23 mouse cellular contexts compared by ENCODE assay signal in the genomic region with DNA sequence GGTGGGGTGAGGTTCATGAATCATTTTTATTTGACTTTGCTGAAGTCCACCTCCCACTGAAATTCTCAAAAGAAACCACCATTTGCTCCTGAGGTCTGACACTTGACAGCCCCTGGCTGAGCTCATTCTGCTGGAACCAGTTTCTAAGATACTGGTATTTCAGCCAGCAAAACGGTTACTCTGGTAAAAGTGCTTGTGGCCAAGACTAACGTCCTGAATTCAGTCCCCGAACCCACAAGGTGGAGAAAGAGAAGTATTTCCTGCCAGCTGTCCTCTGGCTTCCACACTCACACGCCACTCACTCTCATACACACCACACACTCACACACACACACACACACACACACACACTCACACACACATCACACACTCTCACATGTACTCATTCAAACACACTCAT. TPM values are rescaled to one million over a fixed set of nuclear protein-coding genes. Genes with fewer than 3 reads are reported as not detected.
DNase-seq lines count a peak whose midpoint lies in the region; ATAC-seq and TF ChIP-seq lines count a peak whose summit lies in the region.
"Had no signal": no experiment of that assay in that cellular context is flagged by ENCODE, and none has a peak within 500 bp of the region (broad histone marks: within the 10 kb centered on the region; RNA-seq: fewer than 3 reads in every experiment).

No protein-coding gene starts in this region.

- no peak for ATAC-seq in forebrain, postnatal 0 days
- no peak for ATAC-seq in midbrain, embryonic 14.5 days (ENCODE audit: low FRiP score, low TSS enrichment)
- ATAC-seq: activated CD4-positive, CD25-positive, alpha-beta regulatory T cell, adult 4 months; CD4-positive, CD25-positive, alpha-beta regulatory T cell, adult 4 months; forebrain, embryonic 15.5 days; intestine, embryonic 16.5 days had no signal

- H3K36me3 ChIP-seq in forebrain, embryonic 10.5 days (replicated peaks), result no peaks in the 10 kb centered on the region
- H3K36me3 ChIP-seq in forebrain, postnatal 0 days (ENCODE audit: insufficient read depth), result no peaks in the 10 kb centered on the region
- H3K36me3 ChIP-seq in midbrain, embryonic 10.5 days, result no peaks in the 10 kb centered on the region
- H3K36me3 ChIP-seq in midbrain, embryonic 14.5 days (ENCODE audit: control insufficient read depth, insufficient read depth, low read length), result no peaks in the 10 kb centered on the region
- H3K36me3 ChIP-seq: embryonic facial prominence, embryonic 13.5 days; forebrain, embryonic 15.5 days; heart, embryonic 15.5 days; hindbrain, embryonic 15.5 days had no signal

- H3K9ac ChIP-seq in forebrain, postnatal 0 days, result no peak overlapping the region
- no peak overlapping the region for H3K9ac ChIP-seq in midbrain, embryonic 14.5 days (replicated peaks; ENCODE audit: low read length)
- H3K9ac ChIP-seq: embryonic facial prominence, embryonic 13.5 days; forebrain, embryonic 15.5 days; heart, embryonic 15.5 days; hindbrain, embryonic 15.5 days had no signal

- peaks cover 23% of the 10 kb centered on the region for H3K4me1 ChIP-seq in forebrain, embryonic 10.5 days
- H3K4me1 ChIP-seq in forebrain, postnatal 0 days (ENCODE audit: insufficient read depth), result no peaks in the 10 kb centered on the region
- H3K4me1 ChIP-seq in midbrain, embryonic 10.5 days, result peaks cover 41% of the 10 kb centered on the region
- H3K4me1 ChIP-seq in midbrain, embryonic 14.5 days (ENCODE audit: control insufficient read depth, insufficient read depth, low read length), result 0 out of 2 replicates have a peak, but pooled peaks cover 2% of the 10 kb centered on the region
- 0 out of 2 replicates have a peak, but pooled peaks cover 2% of the 10 kb centered on the region for H3K4me1 ChIP-seq in embryonic fibroblast, embryonic 13.5 days (ENCODE audit: control insufficient read depth, insufficient read depth, low read length)
- H3K4me1 ChIP-seq: embryonic facial prominence, embryonic 13.5 days; heart, embryonic 15.5 days; hindbrain, embryonic 15.5 days had no signal

- WGBS in forebrain, embryonic 10.5 days, result 73% methylated on average over 4 of the region's 4 CpGs
- WGBS in forebrain, postnatal 0 days, result 63% methylated on average over 4 of the region's 4 CpGs
- WGBS in midbrain, embryonic 10.5 days, result 58% methylated on average over 4 of the region's 4 CpGs
- 44% methylated on average over 4 of the region's 4 CpGs for WGBS in midbrain, embryonic 14.5 days

- 0 out of 2 replicates have a peak overlapping the region, but pooled peaks have one; percentile 66 for H3K27ac ChIP-seq in forebrain, embryonic 10.5 days
- no peak overlapping the region for H3K27ac ChIP-seq in forebrain, postnatal 0 days (ENCODE audit: low read depth, low read length)
- H3K27ac ChIP-seq in midbrain, embryonic 10.5 days (replicated peaks), result peak overlapping the region; percentile 72
- no peak overlapping the region for H3K27ac ChIP-seq in midbrain, embryonic 14.5 days (replicated peaks; ENCODE audit: low read depth, low read length)
- H3K27ac ChIP-seq in embryonic fibroblast, embryonic 13.5 days (ENCODE audit: insufficient read depth, low read length), result peak overlapping the region; percentile 45; the same call in 1 of the 2 replicates
- H3K27ac ChIP-seq: embryonic facial prominence, embryonic 13.5 days; forebrain, embryonic 15.5 days; heart, adult 2 months; heart, embryonic 15.5 days; hindbrain, embryonic 15.5 days had no signal

- no peak overlapping the region for H3K4me2 ChIP-seq in forebrain, postnatal 0 days (ENCODE audit: low read depth)
- no peak overlapping the region for H3K4me2 ChIP-seq in midbrain, embryonic 14.5 days (ENCODE audit: low read length)
- H3K4me2 ChIP-seq: embryonic facial prominence, embryonic 13.5 days; forebrain, embryonic 15.5 days; heart, embryonic 11.5 days; heart, embryonic 15.5 days; hindbrain, embryonic 15.5 days had no signal

- no peak for DNase-seq in forebrain, embryonic 10.5 days (ENCODE audit: extremely low spot score, low spot score)
- DNase-seq in forebrain, postnatal 0 days, result no peak
- DNase-seq in midbrain, embryonic 10.5 days (ENCODE audit: low spot score), result no peak
- no peak for DNase-seq in midbrain, embryonic 14.5 days
- no peak for DNase-seq in ovary, postnatal 10 days (ENCODE audit: low spot score)
- DNase-seq in yolk sac, embryonic 10.5 days (ENCODE audit: low spot score), result no peak
- DNase-seq: adrenal gland, postnatal 14 days; cerebellum, adult 18-20 months; cerebellum, adult 9-11 months; cerebellum, postnatal 36 days; gastrocnemius, postnatal 14 days; heart, adult 2 months; heart, postnatal 14 days had no signal

- no peak for TF ChIP-seq CTCF in forebrain, postnatal 0 days (IDR thresholded peaks at IDR 0.05; ENCODE audit: low read depth)
- no peak for TF ChIP-seq CTCF in embryonic fibroblast, embryonic 13.5 days (IDR thresholded peaks at IDR 0.05; ENCODE audit: borderline replicate concordance, insufficient read depth, low read length)

- no peak for TF ChIP-seq POLR2A in embryonic fibroblast, embryonic 13.5 days (IDR thresholded peaks at IDR 0.05; ENCODE audit: low read depth, low read length)

- peaks cover 97% of the 10 kb centered on the region for H3K27me3 ChIP-seq in forebrain, embryonic 10.5 days (ENCODE audit: poor library complexity, severe bottlenecking)
- no peaks in the 10 kb centered on the region for H3K27me3 ChIP-seq in forebrain, postnatal 0 days (ENCODE audit: insufficient read depth, low read length)
- peaks cover 43% of the 10 kb centered on the region for H3K27me3 ChIP-seq in midbrain, embryonic 10.5 days (ENCODE audit: low read depth, poor library complexity, severe bottlenecking)
- no peaks in the 10 kb centered on the region for H3K27me3 ChIP-seq in midbrain, embryonic 14.5 days (ENCODE audit: control insufficient read depth, insufficient read depth, low read length)

- H3K4me3 ChIP-seq in forebrain, embryonic 10.5 days, result no peak overlapping the region
- no peak overlapping the region for H3K4me3 ChIP-seq in forebrain, postnatal 0 days (ENCODE audit: low read depth, low read length)
- H3K4me3 ChIP-seq in midbrain, embryonic 10.5 days, result no peak overlapping the region
- H3K4me3 ChIP-seq in midbrain, embryonic 14.5 days (replicated peaks; ENCODE audit: low read depth, low read length), result no peak overlapping the region
- H3K4me3 ChIP-seq in embryonic fibroblast, embryonic 13.5 days (ENCODE audit: insufficient read depth, low read length), result no peak overlapping the region
- H3K4me3 ChIP-seq: embryonic facial prominence, embryonic 13.5 days; forebrain, embryonic 15.5 days; heart, adult 2 months; heart, embryonic 15.5 days; hindbrain, embryonic 15.5 days had no signal

- no peaks in the 10 kb centered on the region for H3K9me3 ChIP-seq in forebrain, embryonic 10.5 days
- H3K9me3 ChIP-seq in forebrain, postnatal 0 days (ENCODE audit: low read length), result no peaks in the 10 kb centered on the region
- no peaks in the 10 kb centered on the region for H3K9me3 ChIP-seq in midbrain, embryonic 10.5 days (replicated peaks)
- H3K9me3 ChIP-seq in midbrain, embryonic 14.5 days (ENCODE audit: control insufficient read depth, low read length), result no peaks in the 10 kb centered on the region
- H3K9me3 ChIP-seq: embryonic facial prominence, embryonic 13.5 days; forebrain, embryonic 15.5 days; G1E; heart, embryonic 15.5 days; hindbrain, embryonic 15.5 days had no signal

RNA-seq across cellular contexts. Expression of gene Ano1, which starts 26.0 kb away (rescaled TPM):
- polyA plus RNA-seq in forebrain, embryonic 10.5 days (2016; fragmentation: Nextera tagmentation; extraction: Ambion mirVana), result 17.9 and 22.3 TPM in 2 replicates
- total RNA-seq in forebrain, postnatal 0 days (2014; rRNA removed), result 6.6 and 8.2 TPM in 2 replicates
- 3.1 and 4.6 TPM in 2 replicates for polyA plus RNA-seq in forebrain, postnatal 0 days (2015; fragmentation: Nextera tagmentation; extraction: Ambion mirVana)
- polyA plus RNA-seq in midbrain, embryonic 10.5 days (2016; fragmentation: Nextera tagmentation; extraction: Ambion mirVana), result 29.4 and 41.5 TPM in 2 replicates
- 7.3 and 14.9 TPM in 2 replicates for polyA plus RNA-seq in midbrain, embryonic 14.5 days (2014; fragmentation: Nextera tagmentation; extraction: Ambion mirVana)
- 5.2 and 17.5 TPM in 2 replicates for polyA plus RNA-seq in embryonic fibroblast, embryonic 13.5 days (2011; ENCODE audit: insufficient read length, low read depth, missing spikeins)

Comparison
In these comparisons a context has a peak if more than half of its experiments do, and no peak if none do; other contexts are left out.
1. H3K27ac ChIP-seq: peak in forebrain, embryonic 10.5 days (single experiment), midbrain, embryonic 10.5 days (single experiment) and embryonic fibroblast, embryonic 13.5 days (single experiment); none in forebrain, postnatal 0 days (single experiment) and midbrain, embryonic 14.5 days (single experiment).